Mouse (Mus musculus): Measurements from ENCODE around the gene Hrnr.

GRCm38 (mm10) chr3:93373416-93373815, 53.9 kb downstream of the Hrnr start:
- TF ChIP-seq POLR2A (IDR thresholded peaks at IDR 0.05; ENCODE audit: insufficient read depth, low read depth, low read length), result no peak
- no peak for TF ChIP-seq CTCF (IDR thresholded peaks at IDR 0.05; ENCODE audit: insufficient read depth, low read depth, low read length)
